Mouse (Mus musculus): ENCODE results near the gene Mfsd14a.

The Mfsd14a gene

DNA sequence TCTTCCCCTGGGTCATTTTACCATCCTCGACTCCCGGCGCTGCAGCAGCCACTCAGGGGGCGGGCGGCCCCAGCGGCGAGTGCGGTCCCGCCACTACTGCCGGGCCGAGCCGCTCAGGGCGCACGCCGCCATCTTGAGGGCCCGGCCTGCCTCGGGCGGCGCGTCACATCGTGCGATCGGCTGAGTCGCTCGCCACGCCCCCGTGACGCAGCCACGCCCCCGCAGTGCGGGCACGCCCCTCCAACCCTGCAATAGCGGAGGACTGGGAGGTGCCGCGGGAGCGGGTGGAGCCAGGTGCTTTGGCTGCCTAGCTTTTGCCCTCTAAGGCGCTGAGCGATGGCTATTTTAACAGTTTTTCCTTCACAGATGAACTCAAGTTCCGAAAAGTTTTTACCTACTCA lies at the start of gene Mfsd14a:
Gene Mfsd14a (minus strand): TSS at position 215 of the 401 bp plus-strand sequence.
- WGBS = under 1% methylated on average over 39 of the region's 39 CpGs

DNA sequence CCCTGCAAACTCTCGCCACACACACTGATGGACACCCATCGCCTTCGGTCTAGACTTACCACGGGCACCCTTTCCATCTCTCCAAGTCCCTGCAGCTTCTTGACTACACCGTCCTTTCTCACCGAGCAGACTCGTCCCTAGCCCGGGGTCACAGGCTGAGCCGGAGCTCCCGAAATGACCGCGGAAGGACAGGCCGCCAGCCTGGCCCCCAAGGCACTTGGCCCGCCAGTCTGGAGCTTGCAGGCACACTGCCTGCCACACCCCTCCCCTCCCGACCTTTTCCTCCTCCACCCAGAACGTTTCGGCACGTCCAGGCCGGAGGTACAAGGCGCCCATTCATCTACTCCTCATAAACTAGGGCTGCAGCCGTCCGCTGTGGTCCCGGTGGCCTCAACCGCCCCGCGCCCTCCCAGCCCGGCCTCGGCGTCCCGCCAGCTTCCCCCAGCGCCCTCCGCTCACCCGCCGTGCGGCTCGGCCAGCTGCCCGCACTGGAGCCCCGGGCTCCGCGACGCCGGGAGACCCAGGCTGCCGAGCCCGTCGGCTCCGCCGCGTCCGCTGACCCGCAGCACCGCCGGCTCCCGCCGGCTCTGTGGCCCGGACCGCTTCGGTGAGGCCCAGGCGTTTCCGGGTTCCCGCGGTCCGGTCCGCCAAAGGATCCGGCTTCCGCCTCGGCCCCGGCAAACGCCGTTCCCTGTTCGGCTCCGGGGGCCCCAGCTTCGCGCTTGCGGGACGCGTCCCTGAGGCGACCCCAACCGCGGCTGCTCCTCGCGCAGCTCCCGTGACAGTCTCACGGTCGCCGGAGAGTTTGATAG lies 49.4 kb upstream of the Mfsd14a start:
- under 1% methylated on average over 85 of the region's 85 CpGs for WGBS

DNA sequence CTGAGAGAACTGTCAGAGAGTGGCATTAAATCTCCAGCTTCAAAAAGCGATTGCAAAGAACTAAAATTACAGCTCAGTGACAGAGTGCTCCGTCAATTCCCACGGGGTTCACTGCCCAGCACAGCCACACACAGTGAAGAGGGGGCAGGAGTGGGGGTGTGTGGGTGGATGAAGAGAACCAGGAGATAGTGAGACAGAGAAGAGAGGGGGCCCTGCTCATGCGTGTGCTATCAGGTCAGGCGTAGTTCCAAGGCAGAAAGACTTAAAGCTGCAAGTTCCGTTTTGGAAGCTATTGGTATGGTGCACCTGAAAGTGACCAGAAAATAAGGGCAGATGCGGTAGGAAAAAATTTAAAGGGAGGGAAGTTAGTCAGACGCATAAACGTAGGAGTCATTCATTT lies 48.5 kb upstream of the Mfsd14a start:
- 38% methylated on average over 9 of the region's 9 CpGs for WGBS

- 88% methylated on average over 1 of the region's 1 CpGs for WGBS
Measured at GRCm38 (mm10) chr3:116705637-116706204, 43.2 kb upstream of the Mfsd14a start.

DNA sequence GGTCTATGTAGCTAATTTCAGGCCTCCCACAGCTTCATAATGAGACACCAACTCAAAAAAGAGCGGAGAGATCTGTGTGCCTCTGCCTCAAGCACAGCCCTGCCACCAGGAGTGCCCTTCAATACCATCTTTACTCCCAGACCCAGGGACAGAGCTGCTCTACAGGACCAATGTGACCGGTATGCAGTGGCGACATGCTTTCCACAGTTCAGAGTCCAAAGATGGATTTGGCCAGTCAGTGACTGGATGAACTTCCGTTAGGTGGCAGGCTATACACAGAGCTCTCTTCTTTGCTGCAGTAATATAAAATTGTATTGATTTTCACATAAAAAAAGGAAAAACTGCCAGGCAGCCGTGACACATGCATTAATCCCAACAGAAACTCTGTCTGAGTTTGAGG lies 41.4 kb upstream of the Mfsd14a start:
- 92% methylated on average over 5 of the region's 5 CpGs for WGBS

DNA sequence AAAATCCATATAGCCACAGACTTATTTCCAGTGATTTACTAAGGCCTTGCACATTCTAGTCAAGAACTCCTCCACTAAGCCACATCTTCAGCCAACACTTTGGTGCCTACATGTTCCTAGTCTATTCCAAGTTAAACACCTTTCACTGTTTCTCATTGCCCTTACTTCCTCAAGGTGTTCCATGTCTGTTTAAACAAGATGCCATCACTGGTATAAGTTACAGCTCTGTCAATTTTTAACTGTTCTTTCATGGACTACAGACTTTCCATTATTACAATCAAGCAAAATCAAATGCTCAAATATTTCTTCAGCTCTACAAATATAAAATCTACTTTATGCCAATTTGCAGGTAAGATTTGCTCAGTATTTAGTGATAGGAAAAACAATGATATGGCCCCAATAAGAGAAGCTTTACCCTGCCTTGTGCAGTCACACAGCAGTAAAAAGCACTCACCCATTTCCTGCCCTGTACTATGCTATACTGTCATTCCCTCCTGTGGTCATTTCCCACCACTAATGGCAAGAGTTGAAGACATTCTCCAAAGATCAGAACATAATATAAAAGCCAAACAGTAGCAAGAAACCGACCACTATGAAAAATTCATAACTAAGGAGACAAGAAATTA lies 40.3 kb upstream of the Mfsd14a start:
- WGBS = 95% methylated on average over 1 of the region's 1 CpGs

DNA sequence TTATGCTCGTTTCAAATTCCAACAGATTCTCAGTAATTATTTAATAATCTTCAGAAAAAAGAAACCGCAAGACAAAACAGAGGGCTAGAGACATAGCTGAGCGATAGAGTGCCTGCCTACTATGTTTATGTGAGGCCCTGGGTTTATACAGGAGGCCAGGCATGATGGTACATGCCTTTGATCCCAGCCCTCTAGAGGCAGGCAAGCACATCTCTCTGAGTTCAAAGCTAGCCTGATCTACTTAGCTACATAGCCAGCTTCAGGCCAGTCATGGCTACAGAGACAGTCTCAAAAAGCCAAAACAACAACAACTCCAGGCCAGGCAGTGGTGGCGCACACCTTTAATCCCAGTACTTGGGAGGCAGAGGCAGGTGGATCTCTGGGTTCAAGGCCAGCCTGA lies 39.1 kb upstream of the Mfsd14a start:
- 94% methylated on average over 4 of the region's 4 CpGs for WGBS

DNA sequence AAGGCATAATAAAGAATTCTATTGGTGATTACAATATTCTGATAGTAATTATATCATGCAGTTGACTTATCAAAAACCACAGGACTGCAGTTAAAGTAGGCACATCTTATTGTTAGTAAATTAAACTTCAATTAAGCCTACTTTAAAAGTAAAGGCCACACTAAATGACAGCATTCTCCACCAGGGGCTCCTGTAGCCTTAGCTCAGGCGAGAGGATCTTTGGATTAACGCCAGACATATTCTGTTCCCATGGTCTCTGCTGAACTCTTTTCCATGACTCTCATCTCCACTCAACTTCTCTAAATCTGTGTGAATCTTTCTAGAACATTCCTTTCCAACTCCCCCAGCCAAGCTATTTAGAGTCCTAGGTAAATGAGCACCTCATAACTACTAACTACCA lies 36.3 kb upstream of the Mfsd14a start:
- 53% methylated on average over 2 of the region's 2 CpGs for WGBS

GRCm38 (mm10) chr3:116695666-116695985 lies 33.1 kb upstream of the Mfsd14a start:
- 95% methylated on average over 2 of the region's 2 CpGs for WGBS

GRCm38 (mm10) chr3:116694955-116695665 lies 32.6 kb upstream of the Mfsd14a start:
- WGBS = 91% methylated on average over 8 of the region's 8 CpGs

DNA sequence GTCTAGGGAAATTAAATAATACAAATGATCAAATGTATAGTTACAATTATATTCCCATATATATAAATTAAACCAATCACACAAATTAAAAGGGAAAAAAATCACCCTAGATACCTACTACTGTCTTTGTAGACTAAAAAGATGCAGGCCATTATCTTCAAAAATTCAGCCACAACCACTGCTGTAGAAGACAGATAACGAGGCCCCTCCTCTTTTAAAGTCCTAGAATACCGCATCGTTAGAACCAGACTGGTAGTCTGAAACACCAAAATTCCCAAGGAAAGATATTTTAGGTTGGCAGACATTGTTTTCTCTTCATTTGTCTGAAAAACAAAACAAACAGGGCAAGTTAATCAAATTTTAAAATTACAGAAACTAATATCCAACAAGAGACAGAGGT lies 31.8 kb upstream of the Mfsd14a start:
- 88% methylated on average over 3 of the region's 3 CpGs for WGBS

- WGBS = 94% methylated on average over 1 of the region's 1 CpGs
Measured at GRCm38 (mm10) chr3:116681160-116681559, 18.7 kb upstream of the Mfsd14a start, which contains the start of gene Gm43191. Gene Gm43191 (minus strand): TSS chr3:116681260.

- WGBS = 85% methylated on average over 9 of the region's 9 CpGs
Measured at GRCm38 (mm10) chr3:116664281-116664680, 1.8 kb upstream of the Mfsd14a start.

- WGBS = under 1% methylated on average over 66 of the region's 68 CpGs
Measured at GRCm38 (mm10) chr3:116661870-116662414, 535 bp downstream of the Mfsd14a start.

DNA sequence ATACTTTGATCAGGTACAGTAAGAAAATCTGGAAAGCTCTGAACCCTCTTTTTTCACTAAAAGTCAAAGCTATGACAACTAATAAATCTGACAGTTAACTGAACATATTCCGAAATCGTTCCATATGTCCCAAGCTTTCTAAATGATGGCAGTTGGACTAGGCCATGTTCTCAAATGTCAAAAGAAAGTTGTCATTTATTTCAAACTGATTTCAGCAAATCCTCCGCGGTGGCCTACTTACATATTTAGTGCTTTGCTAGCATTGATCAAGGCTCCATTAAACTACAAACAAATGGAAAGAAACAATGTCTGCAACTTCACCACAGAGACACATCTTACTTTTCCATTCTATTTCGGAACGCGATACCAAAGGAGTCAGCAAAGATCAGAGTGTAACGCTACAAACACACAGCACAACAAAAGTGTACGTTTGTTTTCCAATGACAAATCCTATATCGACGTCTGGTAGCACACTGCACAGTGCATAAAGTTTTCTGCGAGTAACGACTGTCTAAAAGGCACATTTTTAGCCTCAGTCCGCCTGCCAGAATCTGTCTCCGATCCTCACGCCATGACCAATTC lies 1.1 kb downstream of the Mfsd14a start:
- WGBS = 3% methylated on average over 16 of the region's 16 CpGs

GRCm38 (mm10) chr3:116659856-116660430 lies 2.5 kb downstream of the Mfsd14a start:
- 64% methylated on average over 13 of the region's 13 CpGs for WGBS

DNA sequence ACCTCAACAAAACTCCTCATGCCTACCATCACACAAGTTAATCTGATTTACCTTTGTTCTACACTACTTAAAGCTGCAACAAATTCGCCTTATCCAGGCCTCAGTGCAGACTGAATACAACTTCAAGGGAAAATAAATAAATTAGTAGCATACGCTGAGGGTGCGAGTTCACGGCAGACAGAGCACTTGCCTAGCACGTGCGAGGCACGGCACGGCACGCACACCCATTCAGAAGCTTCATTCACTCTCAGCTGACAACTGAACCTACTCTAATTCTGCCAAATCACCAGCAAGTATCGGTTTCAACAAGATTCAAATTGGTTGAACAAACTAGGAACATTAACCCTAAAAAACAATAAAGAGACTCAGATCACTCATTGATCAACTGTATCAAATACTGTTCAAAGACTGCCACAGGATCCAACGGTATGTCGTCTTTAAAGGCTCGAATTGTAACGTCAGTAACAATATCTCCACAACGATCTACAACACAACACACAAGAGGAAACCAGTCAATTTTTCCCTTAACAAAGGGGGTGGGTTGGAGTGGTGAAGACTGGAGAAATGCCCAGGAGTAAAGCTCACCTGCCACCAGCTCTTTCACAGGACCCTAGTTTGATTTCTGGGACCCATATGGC lies 3.4 kb downstream of the Mfsd14a start:
- WGBS = 51% methylated on average over 15 of the region's 15 CpGs

DNA sequence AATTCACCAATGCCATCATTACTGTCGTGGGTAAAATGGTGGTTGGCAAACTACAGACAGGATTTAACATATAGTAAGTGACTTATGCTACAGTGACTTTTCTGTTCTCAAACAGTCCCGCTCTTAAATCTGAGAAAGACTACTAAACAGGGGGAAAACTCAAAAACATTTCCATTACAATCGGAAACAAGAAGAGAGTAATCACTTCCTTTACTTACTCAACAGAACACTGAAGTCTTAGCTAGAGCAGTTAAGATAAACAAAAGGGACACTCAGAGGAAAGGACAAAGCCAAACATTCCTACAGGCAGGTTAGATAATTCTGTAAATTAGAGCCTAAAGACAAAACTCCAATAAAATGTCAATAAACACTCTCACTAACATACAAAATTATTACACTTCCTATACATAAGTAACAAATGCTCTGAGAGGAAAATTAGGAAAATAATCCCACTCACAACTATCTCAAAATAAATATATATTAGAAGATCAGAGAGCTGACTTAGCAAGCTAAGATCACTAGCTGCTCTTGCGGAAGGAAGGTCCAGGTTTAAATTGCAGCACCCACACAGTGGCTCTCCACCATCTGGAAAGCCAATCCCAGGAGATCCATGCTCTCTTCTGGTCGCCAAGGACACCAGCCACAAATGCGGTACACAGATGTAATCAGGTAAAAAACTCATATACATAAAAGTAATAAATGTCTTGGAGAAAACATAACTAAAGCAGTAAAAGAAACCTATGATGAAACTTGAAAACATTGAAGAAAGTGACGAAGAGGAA lies 6.1 kb downstream of the Mfsd14a start:
- 61% methylated on average over 7 of the region's 7 CpGs for WGBS

GRCm38 (mm10) chr3:116654051-116654450 lies 8.4 kb downstream of the Mfsd14a start:
- 93% methylated on average over 11 of the region's 11 CpGs for WGBS

All from cerebral cortex, adult 2 months (tissue).